Mouse (Mus musculus) forebrain, embryonic 11.5 days (tissue): Measurements from ENCODE around the gene Olfr418. TPM values are rescaled to one million over a fixed set of nuclear protein-coding genes. Genes with fewer than 3 reads are reported as not detected.
"Not testable (repeated sequence)": the region's sequence is repeated elsewhere in the genome, so short reads cannot be mapped to it uniquely, and the experiment has no call there.

Experiments
- ATAC-seq: fragments of 200-750 bp; cut with Nextera tagmentation; replicated peaks from 2 replicates; pipeline ENCODE4 v1.8.0; 2017; ENCODE audit warnings: moderate TSS enrichment; ENCODE audit not compliant: low FRiP score
- DNase-seq: peaks from one replicate; pipeline ENCODE4 v3.0.0-alpha.2; 2017; ENCODE audit warnings: low spot score
- H3K27ac ChIP-seq: fragments of 300-500 bp; sonication (generic); 2 replicates; pipeline ENCODE4 v1.5.1; 2014; ENCODE audit warnings: low read depth, low read length
- H3K27me3 ChIP-seq: fragments of 300-500 bp; sonication (generic); 2 replicates; pipeline ENCODE4 v1.6.1; 2014; ENCODE audit warnings: mild to moderate bottlenecking, low read length, mixed read lengths; ENCODE audit not compliant: control insufficient read depth, insufficient read depth
- H3K36me3 ChIP-seq: fragments of 300-500 bp; sonication (generic); 2 replicates; pipeline ENCODE4 v1.6.1; 2014; ENCODE audit warnings: mild to moderate bottlenecking, low read length, moderate library complexity, mixed read lengths; ENCODE audit not compliant: control insufficient read depth, insufficient read depth
- H3K4me1 ChIP-seq: fragments of 300-500 bp; sonication (generic); replicated peaks from 2 replicates; pipeline ENCODE4 v1.6.1; 2014; ENCODE audit warnings: low read length, mixed read lengths; ENCODE audit not compliant: control insufficient read depth, insufficient read depth
- H3K4me2 ChIP-seq: fragments of 300-500 bp; sonication (generic); 2 replicates; pipeline ENCODE4 v1.6.1; 2014; ENCODE audit warnings: low read depth, mild to moderate bottlenecking, low read length, moderate library complexity, mixed read lengths; ENCODE audit not compliant: severe bottlenecking
- H3K4me3 ChIP-seq: fragments of 300-500 bp; sonication (generic); 2 replicates; pipeline ENCODE4 v1.5.1; 2014; ENCODE audit warnings: low read depth, low read length
- H3K9ac ChIP-seq: fragments of 300-500 bp; sonication (generic); 2 replicates; pipeline ENCODE4 v1.6.1; 2014; ENCODE audit warnings: low read length
- H3K9me3 ChIP-seq: fragments of 300-500 bp; sonication (generic); 2 replicates; pipeline ENCODE4 v1.6.1; 2016; ENCODE audit warnings: low read length, mixed read lengths; ENCODE audit not compliant: control insufficient read depth
- WGBS: fragments of 180-500 bp; shearing (Covaris S2); extraction: QIAGEN DNeasy Blood & Tissue Kit; methylation state at CpG from one replicate; pipeline ENCODE4 v1.1.7; 2014; 5-methylcytosine and 5-hydroxymethylcytosine counted together
- polyA plus RNA-seq: library from polyadenylated mRNA; unstranded; fragments of >200 nt; fragmentation: Nextera tagmentation; extraction: Ambion mirVana; gene quantifications from 2 replicates; pipeline ENCODE4 v1.2.1, GENCODE M21; 2014

Olfr418 gene
- not detected in 2 replicates for polyA plus RNA-seq

DNA sequence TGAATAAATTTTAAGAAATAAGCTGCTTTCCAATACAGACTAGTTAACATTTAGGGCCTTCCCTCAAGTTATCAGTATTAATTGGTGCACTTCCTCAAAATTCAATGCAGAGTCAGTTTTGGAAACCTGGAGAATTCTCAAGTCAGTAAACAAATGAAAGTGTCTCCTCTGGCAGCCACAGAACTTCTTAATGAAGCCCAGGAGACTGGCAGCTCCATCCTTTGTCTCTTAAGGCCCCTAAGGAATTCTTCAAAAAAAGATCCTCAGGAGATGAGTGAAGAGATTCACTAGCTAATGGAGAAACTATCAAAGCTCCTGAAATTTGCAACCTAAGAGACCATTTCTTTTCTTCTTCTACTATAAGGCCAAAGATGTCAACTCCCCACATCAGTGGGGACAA, at the start of gene Olfr418:
Gene Olfr418 (plus strand): TSS at position 301 of the 400 bp plus-strand sequence.
- no peak within 1 kb of the TSS for H3K9ac ChIP-seq
- no peak for ATAC-seq
- H3K27ac ChIP-seq, result no peak within 1 kb of the TSS
- no peaks in the 10 kb centered on the region for H3K36me3 ChIP-seq
- DNase-seq, result no peak
- H3K9me3 ChIP-seq, result no peaks in the 10 kb centered on the region
- no peak within 1 kb of the TSS for H3K4me2 ChIP-seq
- no peaks in the 10 kb centered on the region for H3K4me1 ChIP-seq
- no peaks in the 10 kb centered on the region for H3K27me3 ChIP-seq
- no peak within 1 kb of the TSS for H3K4me3 ChIP-seq

DNA sequence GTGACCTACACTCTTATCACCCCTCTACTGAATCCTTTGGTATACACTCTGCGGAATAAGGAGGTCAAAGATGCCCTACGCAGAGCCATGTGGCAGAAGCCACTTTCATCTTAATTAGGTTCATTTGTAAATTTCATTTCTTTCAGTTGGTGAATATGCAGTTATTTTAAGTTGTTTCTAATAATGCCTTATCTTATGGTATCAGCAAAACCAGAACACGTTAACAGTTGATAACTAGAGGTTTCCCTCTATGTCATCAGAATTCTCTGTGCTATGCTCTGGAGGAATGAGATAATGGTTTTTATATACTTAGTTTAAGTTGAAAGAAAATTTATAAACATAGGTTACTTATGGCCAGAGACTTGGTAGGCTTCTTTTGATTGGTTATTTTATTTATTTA, 49.3 kb upstream of the Olfr418 start:
- no peak for ATAC-seq
- no peaks in the 10 kb centered on the region for H3K4me1 ChIP-seq
- no peak overlapping the region for H3K4me3 ChIP-seq
- no peak overlapping the region for H3K27ac ChIP-seq
- no peaks in the 10 kb centered on the region for H3K9me3 ChIP-seq
- no peaks in the 10 kb centered on the region for H3K36me3 ChIP-seq
- no peak overlapping the region for H3K9ac ChIP-seq
- H3K27me3 ChIP-seq, result no peaks in the 10 kb centered on the region
- DNase-seq, result no peak
- no peak overlapping the region for H3K4me2 ChIP-seq
- WGBS, result 90% methylated on average over 3 of the region's 3 CpGs

DNA sequence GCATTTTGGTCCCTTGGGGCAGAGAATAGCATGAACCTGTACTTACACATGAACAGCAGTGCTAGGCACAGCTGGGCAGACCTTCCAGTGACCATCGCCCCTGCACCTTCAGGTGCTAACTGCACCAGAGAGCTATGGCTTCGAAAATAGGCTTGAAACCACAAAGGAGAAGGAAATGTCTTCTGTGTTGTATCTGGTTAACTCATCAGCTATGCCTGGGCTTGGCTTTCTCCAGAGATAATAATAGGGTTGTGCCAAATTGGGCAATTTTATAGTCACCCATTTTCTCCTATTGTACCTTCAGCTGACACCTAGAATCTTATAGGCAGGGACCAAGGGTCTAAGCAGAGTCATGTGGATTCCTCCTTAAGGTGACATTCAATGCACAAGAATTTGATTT, 38.7 kb upstream of the Olfr418 start, which contains the start of gene Fcer1a:
Gene Fcer1a (minus strand): TSS at position 134 of the 400 bp plus-strand sequence.
- Histone ChIP-seq H3K27ac (no peak within 1 kb of the TSS), H3K36me3 (no peaks in the 10 kb centered on the region), H3K27me3 (no peaks in the 10 kb centered on the region), H3K9me3 (no peaks in the 10 kb centered on the region), H3K4me2 (no peak within 1 kb of the TSS), H3K4me3 (no peak within 1 kb of the TSS), H3K4me1 (no peaks in the 10 kb centered on the region), H3K9ac (no peak within 1 kb of the TSS)
- no peak for DNase-seq
- no peak for ATAC-seq
- WGBS, result 89% methylated on average over 2 of the region's 2 CpGs

DNA sequence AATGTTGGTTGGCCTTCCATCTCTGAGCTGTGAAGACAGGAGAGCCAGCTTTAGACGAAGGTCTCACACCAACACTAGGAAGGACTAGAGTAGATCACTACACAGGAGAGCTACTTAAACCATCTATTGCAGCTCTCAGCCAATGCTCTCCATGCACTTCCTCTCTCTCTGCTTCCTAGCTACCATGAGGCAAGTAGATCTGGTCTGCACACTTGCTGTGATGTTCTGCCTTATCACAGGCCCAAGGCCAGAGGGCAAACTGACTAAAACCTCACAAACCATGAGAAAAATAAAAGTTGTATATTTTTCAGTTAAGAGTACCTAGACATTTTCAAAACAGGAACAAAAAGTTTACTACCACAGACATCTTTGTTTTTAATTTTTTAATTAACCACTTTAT, 28.8 kb upstream of the Olfr418 start:
- H3K4me1 ChIP-seq, H3K4me3 ChIP-seq, H3K27ac ChIP-seq, H3K9me3 ChIP-seq, H3K36me3 ChIP-seq, DNase-seq, H3K27me3 ChIP-seq, ATAC-seq, H3K9ac ChIP-seq, H3K4me2 ChIP-seq: not testable (repeated sequence)
- WGBS, result 78% methylated on average over 1 of the region's 1 CpGs

DNA sequence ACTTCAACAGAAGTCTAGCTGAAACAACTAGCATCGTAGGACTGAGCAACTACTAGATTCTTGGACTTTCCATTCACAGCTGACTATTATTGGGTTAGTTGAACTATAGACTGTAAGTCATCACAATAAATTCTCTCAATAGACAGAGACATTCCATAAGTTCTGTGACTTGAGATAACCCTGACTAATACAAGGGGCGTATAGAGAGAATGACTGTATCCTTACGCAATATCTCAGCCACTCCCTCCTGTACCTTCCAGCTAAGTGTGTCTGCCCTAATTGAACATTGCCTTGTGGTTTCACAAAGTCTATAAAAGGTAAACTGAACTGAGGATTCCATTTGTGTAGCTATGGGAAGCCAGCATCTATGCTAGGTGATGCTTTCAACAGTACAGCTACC, 15.9 kb upstream of the Olfr418 start:
- Histone ChIP-seq H3K27ac (no peak overlapping the region), H3K4me2 (no peak overlapping the region), H3K9ac (no peak overlapping the region), H3K27me3 (no peaks in the 10 kb centered on the region), H3K4me3 (no peak overlapping the region), H3K4me1 (no peaks in the 10 kb centered on the region), H3K9me3 (no peaks in the 10 kb centered on the region), H3K36me3 (no peaks in the 10 kb centered on the region)
- no peak for ATAC-seq
- no peak for DNase-seq
- 90% methylated on average over 3 of the region's 3 CpGs for WGBS

DNA sequence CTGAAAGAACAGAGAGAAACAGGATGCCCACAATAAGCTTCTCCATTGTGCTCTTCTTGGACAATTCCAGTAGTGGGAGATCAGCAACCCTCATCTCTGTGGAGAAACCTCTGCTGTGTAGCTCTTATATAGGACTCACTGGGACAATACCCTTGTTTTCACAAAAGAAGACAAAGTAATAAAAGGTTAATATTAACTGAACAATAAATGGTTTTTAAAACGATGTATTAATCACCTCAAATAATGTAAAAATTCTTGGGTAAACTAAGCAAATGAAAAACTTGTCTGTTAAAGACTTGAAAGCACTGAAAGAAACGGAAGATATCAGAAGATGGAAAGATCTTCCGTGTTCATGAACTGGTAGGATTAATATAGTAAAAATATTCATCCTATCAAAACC, 11.9 kb downstream of the Olfr418 start, which contains the start of gene Mptx2:
Gene Mptx2 (minus strand): TSS at position 101 of the 400 bp plus-strand sequence.
- Histone ChIP-seq H3K4me1 (no peaks in the 10 kb centered on the region), H3K36me3 (no peaks in the 10 kb centered on the region), H3K27ac (no peak within 1 kb of the TSS), H3K4me2 (no peak within 1 kb of the TSS), H3K4me3 (no peak within 1 kb of the TSS), H3K27me3 (no peaks in the 10 kb centered on the region), H3K9me3 (no peaks in the 10 kb centered on the region), H3K9ac (no peak within 1 kb of the TSS)
- no peak for DNase-seq
- no peak for ATAC-seq
- 83% methylated on average over 3 of the region's 3 CpGs for WGBS

DNA sequence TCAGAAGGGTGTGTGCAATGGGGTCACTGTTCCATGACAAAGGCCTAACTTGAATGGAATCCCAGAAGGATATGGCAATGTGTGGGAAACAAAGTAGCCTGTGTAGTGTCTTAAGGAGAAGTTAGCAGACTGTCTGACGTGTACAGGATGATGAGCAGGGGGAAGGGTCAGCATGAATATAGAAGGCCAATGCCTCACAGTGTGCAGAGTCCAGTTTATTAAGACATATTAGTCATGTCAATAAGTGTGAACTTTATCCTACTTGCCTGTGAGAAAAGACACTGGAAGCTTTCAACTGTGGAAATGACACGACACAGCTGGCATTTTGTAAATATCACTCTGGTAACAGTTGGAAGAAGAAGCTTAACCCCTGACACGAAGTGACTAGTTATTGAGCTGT, 37.0 kb downstream of the Olfr418 start:
- 66% methylated on average over 3 of the region's 3 CpGs for WGBS
- not testable (repeated sequence) for H3K4me1 ChIP-seq, H3K9ac ChIP-seq, H3K27me3 ChIP-seq, H3K4me3 ChIP-seq, DNase-seq, H3K9me3 ChIP-seq, ATAC-seq, H3K36me3 ChIP-seq, H3K27ac ChIP-seq, H3K4me2 ChIP-seq

DNA sequence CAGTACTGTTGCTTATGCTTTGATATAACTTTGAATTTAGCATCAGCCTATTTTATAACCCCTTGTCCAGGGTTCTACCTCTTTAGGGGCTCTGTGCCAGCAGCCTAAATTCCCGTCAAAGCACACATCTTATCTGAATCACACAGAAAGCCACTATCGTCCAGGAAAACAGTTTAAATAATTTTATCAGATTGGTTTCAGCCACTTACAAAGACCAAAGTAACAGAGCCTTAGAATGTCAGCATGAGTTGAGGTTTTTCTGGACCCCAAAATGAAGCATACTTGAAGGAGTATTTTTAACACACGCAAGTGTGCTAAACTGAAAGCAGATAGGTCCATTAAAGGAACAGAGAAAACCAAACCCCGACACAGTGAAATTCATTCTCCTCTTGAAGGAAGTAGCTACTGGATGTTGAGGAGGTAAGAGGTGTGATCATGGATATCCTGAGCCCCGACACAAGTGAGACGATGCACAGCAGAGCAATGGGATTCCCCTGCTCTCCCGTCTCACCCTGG, 47.8 kb downstream of the Olfr418 start:
- H3K27ac ChIP-seq, H3K27me3 ChIP-seq, H3K9me3 ChIP-seq, H3K4me3 ChIP-seq, H3K4me2 ChIP-seq, H3K4me1 ChIP-seq, H3K36me3 ChIP-seq, H3K9ac ChIP-seq, ATAC-seq, DNase-seq: not testable (repeated sequence)
- WGBS, result 91% methylated on average over 7 of the region's 7 CpGs

DNA sequence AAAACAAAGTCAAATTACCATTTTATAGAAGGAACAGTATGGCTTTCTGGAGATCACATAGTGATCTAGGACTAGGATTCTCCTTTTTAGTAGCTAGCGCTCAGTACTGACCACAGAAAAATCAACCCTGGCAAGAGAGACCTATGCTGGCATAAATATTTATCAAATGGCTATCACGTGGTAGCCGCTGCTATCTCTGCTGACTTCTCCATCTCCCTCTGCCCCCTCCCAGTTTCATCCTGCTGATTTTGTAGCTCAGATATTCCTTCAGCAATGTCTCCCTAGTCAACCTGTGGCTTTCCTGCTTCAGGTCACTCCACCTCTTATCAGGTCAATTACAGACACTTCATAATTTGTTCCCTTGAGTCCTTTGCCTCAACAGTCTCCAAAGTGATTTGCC, 49.9 kb downstream of the Olfr418 start:
- Histone ChIP-seq H3K4me2 (no peak overlapping the region), H3K36me3 (no peaks in the 10 kb centered on the region), H3K9me3 (no peaks in the 10 kb centered on the region), H3K9ac (no peak overlapping the region), H3K4me1 (no peaks in the 10 kb centered on the region), H3K27ac (no peak overlapping the region), H3K27me3 (no peaks in the 10 kb centered on the region), H3K4me3 (no peak overlapping the region)
- 86% methylated on average over 3 of the region's 3 CpGs for WGBS
- DNase-seq (no peak), ATAC-seq (no peak)
